Mouse (Mus musculus): ENCODE measurements around the gene Tkt.
"Not testable (repeated sequence)": the region's sequence is repeated elsewhere in the genome, so short reads cannot be mapped to it uniquely, and the experiment has no call there.

The Tkt gene

GRCm38 (mm10) chr14:30553185-30553584 lies 5.0 kb downstream of the Tkt start:
- no peak for DNase-seq (ENCODE audit: low spot score)

- no peak for DNase-seq (ENCODE audit: low spot score)
Measured at GRCm38 (mm10) chr14:30556651-30557050, 8.5 kb downstream of the Tkt start.

- no peak for DNase-seq (ENCODE audit: low spot score)
Measured at GRCm38 (mm10) chr14:30557730-30558129, 9.6 kb downstream of the Tkt start.

GRCm38 (mm10) chr14:30559321-30559850 lies 11.2 kb downstream of the Tkt start:
- DNase-seq (ENCODE audit: low spot score): no peak

- no peak for DNase-seq (ENCODE audit: low spot score)
Measured at GRCm38 (mm10) chr14:30560803-30561389, 12.7 kb downstream of the Tkt start.

GRCm38 (mm10) chr14:30561470-30562187 lies 13.5 kb downstream of the Tkt start:
- DNase-seq (ENCODE audit: low spot score): peak; percentile 65

- no peak for DNase-seq (ENCODE audit: low spot score)
Measured at GRCm38 (mm10) chr14:30562343-30562742, 14.2 kb downstream of the Tkt start.

GRCm38 (mm10) chr14:30564451-30564850 lies 16.3 kb downstream of the Tkt start:
- DNase-seq (ENCODE audit: low spot score): peak; percentile 62

GRCm38 (mm10) chr14:30566317-30566716 lies 18.2 kb downstream of the Tkt start:
- DNase-seq (ENCODE audit: low spot score): no peak

GRCm38 (mm10) chr14:30568016-30568415 lies 19.9 kb downstream of the Tkt start:
- no peak for DNase-seq (ENCODE audit: low spot score)

- DNase-seq (ENCODE audit: low spot score): no peak
Measured at GRCm38 (mm10) chr14:30570303-30570702, 22.1 kb downstream of the Tkt start.

- no peak for DNase-seq (ENCODE audit: low spot score)
Measured at GRCm38 (mm10) chr14:30572253-30572652, 24.1 kb downstream of the Tkt start.

- DNase-seq (ENCODE audit: low spot score): no peak
Measured at GRCm38 (mm10) chr14:30573235-30573634, 25.1 kb downstream of the Tkt start.

- peak; percentile 69 for DNase-seq (ENCODE audit: low spot score)
Measured at GRCm38 (mm10) chr14:30573983-30574584, 25.9 kb downstream of the Tkt start.

- no peak for DNase-seq (ENCODE audit: low spot score)
Measured at GRCm38 (mm10) chr14:30575791-30576190, 27.6 kb downstream of the Tkt start.

- DNase-seq (ENCODE audit: low spot score): no peak
Measured at GRCm38 (mm10) chr14:30576260-30576659, 28.1 kb downstream of the Tkt start.

- not testable (repeated sequence) for DNase-seq (ENCODE audit: low spot score)
Measured at GRCm38 (mm10) chr14:30577303-30578062, 29.3 kb downstream of the Tkt start.

GRCm38 (mm10) chr14:30579180-30579579 lies 31.0 kb downstream of the Tkt start:
- DNase-seq (ENCODE audit: low spot score): no peak

- DNase-seq (ENCODE audit: low spot score): no peak
Measured at GRCm38 (mm10) chr14:30579882-30580281, 31.7 kb downstream of the Tkt start.

- DNase-seq (ENCODE audit: low spot score): no peak
Measured at GRCm38 (mm10) chr14:30581238-30581637, 33.1 kb downstream of the Tkt start.

- DNase-seq (ENCODE audit: low spot score): no peak
Measured at GRCm38 (mm10) chr14:30584077-30584476, 35.9 kb downstream of the Tkt start.

- no peak for DNase-seq (ENCODE audit: low spot score)
Measured at GRCm38 (mm10) chr14:30584497-30585251, 36.5 kb downstream of the Tkt start.

Measured in spleen, adult 12 weeks (tissue).